Mouse (Mus musculus) ES-E14 (cell line): ENCODE data around the gene Rbm28. TPM values are rescaled to one million over a fixed set of nuclear protein-coding genes. Genes with fewer than 3 reads are reported as not detected.

Source experiments
- DNase-seq: peaks from one replicate; pipeline ENCODE4 v3.0.0-alpha.2; 2013; ENCODE audit warnings: low read depth, low spot score
- H3K27ac ChIP-seq: 2 replicates; pipeline ENCODE4 v1.5.1; 2012; ENCODE audit warnings: low read depth, mild to moderate bottlenecking, low read length, moderate library complexity, mixed read lengths; ENCODE audit not compliant: poor library complexity, insufficient read depth, severe bottlenecking
- H3K36me3 ChIP-seq: 2 replicates; pipeline ENCODE4 v1.6.1; 2012; ENCODE audit warnings: mild to moderate bottlenecking, low read length, moderate library complexity, mixed read lengths; ENCODE audit not compliant: control insufficient read depth, poor library complexity, insufficient read depth, severe bottlenecking
- H3K4me1 ChIP-seq, 2 experiments: fragments of 150-350 bp in 1 of 2; sonication (generic) in 1 of 2; 2 replicates each; pipeline ENCODE4 v1.6.1; 2012; ENCODE audit warnings: low read length in 2 of 2, mild to moderate bottlenecking in 1 of 2, mixed read lengths in 1 of 2; ENCODE audit not compliant: control insufficient read depth in 2 of 2, insufficient read depth in 2 of 2, poor library complexity in 1 of 2
- H3K4me3 ChIP-seq, 2 experiments: fragments of 150-350 bp in 1 of 2; sonication (generic) in 1 of 2; 2 replicates each; pipeline ENCODE4 v1.5.1; 2012; ENCODE audit warnings: low read length in 2 of 2, low read depth in 1 of 2, mild to moderate bottlenecking in 1 of 2, mixed read lengths in 1 of 2; ENCODE audit not compliant: insufficient read depth in 1 of 2, poor library complexity in 1 of 2, severe bottlenecking in 1 of 2
- H3K9ac ChIP-seq: 2 replicates; pipeline ENCODE4 v1.6.1; 2012; ENCODE audit warnings: low read depth, mild to moderate bottlenecking, low read length, mixed read lengths; ENCODE audit not compliant: poor library complexity, insufficient read depth, severe bottlenecking
- H3K9me3 ChIP-seq: fragments of 150-350 bp; sonication (generic); 2 replicates; pipeline ENCODE4 v1.6.1; 2012; ENCODE audit warnings: low read depth, mild to moderate bottlenecking, low read length; ENCODE audit not compliant: control insufficient read depth, insufficient read depth
- CHD2 ChIP-seq: IDR thresholded peaks from 2 replicates; pipeline ENCODE4 v1.6.1; 2014; ENCODE audit warnings: mild to moderate bottlenecking, low read depth, low read length, inconsistent platforms
- HCFC1 ChIP-seq: IDR thresholded peaks from 2 replicates; pipeline ENCODE4 v1.6.1; 2012; ENCODE audit warnings: low read length, inconsistent platforms, borderline replicate concordance; ENCODE audit not compliant: insufficient read depth
- MAFK ChIP-seq: IDR thresholded peaks from 2 replicates; pipeline ENCODE4 v1.6.1; 2014; ENCODE audit warnings: mild to moderate bottlenecking, low read depth, low read length, inconsistent platforms; ENCODE audit not compliant: insufficient read depth
- ZC3H11A ChIP-seq: IDR thresholded peaks from 2 replicates; pipeline ENCODE4 v1.6.1; 2012; ENCODE audit warnings: low read depth, mild to moderate bottlenecking, inconsistent platforms, low read length, borderline replicate concordance
- ZNF384 ChIP-seq: IDR thresholded peaks from 2 replicates; pipeline ENCODE4 v1.6.1; 2012; ENCODE audit warnings: low read depth, low read length, inconsistent platforms
- in situ Hi-C, 2 experiments: fragments of 600-800 bp; cut with MboI; formaldehyde crosslinking; loops; one replicate each; pipeline ENCODE4 v1.15.1; 2025; ENCODE audit warnings: low sequenced_read_pairs in 2 of 2, inconsistent platforms in 1 of 2; ENCODE audit not compliant: unreplicated experiment in 2 of 2
- total RNA-seq: library from RNA; depleted of rRNA; stranded (reverse); fragments of 300-350 nt; gene quantifications from 2 replicates; pipeline ENCODE4 v1.2.3, GENCODE M21; 2012

The Rbm28 gene
- total RNA-seq, 1 experiment, result 58.1 TPM

- Histone ChIP-seq H3K9ac (no peak overlapping the region), H3K9me3 (no peaks in the 10 kb centered on the region), H3K4me1 (no peaks in the 10 kb centered on the region), H3K27ac (no peak overlapping the region), H3K4me3 (no peak overlapping the region), H3K36me3 (peaks cover 35% of the 10 kb centered on the region)
- no peak for DNase-seq
- in situ Hi-C loops, result no loop called here
- TF ChIP-seq HCFC1 (no peak), ZNF384 (no peak), ZC3H11A (no peak), CHD2 (no peak), MAFK (no peak)
These were observed 14.8 kb downstream of the Rbm28 start for GRCm38 (mm10) chr6:29150001-29150400.

DNA sequence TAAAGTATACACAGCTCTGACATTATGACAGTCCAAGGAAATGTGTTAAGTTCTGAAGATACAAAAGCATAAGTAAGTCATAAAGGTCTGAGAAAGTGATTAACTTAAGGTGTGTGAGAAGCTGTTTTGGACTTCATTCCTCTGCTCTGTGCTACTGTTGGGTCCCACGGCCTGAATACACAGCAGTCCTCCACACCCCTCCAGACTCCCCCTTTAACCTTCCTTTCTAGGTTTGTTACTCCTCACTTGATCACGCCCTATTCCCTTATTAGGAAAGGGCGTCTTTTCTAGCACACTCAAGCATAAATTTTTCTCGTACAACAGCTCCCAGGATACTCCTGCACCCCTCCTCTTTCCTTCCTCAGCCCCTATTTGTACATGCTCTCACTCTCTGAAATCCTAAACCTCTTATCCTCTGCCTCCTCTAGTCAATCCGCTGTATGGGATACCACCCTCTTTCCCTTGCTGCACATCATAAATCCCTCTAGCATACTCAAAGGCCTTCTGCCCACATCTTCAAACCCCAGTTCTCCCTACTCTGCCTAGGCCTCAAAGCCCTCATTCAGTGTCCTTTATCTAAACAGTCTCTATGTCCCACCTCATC is 17.3 kb downstream of the Rbm28 start:
- in situ Hi-C loops, result no loop called here

GRCm38 (mm10) chr6:29146641-29147040 is 18.2 kb downstream of the Rbm28 start:
- in situ Hi-C loops, result no loop called here
- no peaks in the 10 kb centered on the region for H3K4me1 ChIP-seq
- H3K27ac ChIP-seq, result no peak overlapping the region
- no peak overlapping the region for H3K9ac ChIP-seq
- H3K36me3 ChIP-seq, result peaks cover 26% of the 10 kb centered on the region
- no peak overlapping the region for H3K4me3 ChIP-seq
- DNase-seq, result no peak
- H3K9me3 ChIP-seq, result no peaks in the 10 kb centered on the region
- TF ChIP-seq CHD2, result no peak
- TF ChIP-seq MAFK, result no peak
- no peak for TF ChIP-seq ZC3H11A
- no peak for TF ChIP-seq HCFC1
- TF ChIP-seq ZNF384, result no peak

More for the DNA sequence above, 17.3 kb downstream of the Rbm28 start:
- Histone ChIP-seq H3K9ac (no peak overlapping the region; the same call in 1 of the 2 replicates), H3K4me3 (no peak overlapping the region), H3K27ac (no peak overlapping the region), H3K36me3 (peaks cover 25% of the 10 kb centered on the region), H3K9me3 (no peaks in the 10 kb centered on the region), H3K4me1 (no peaks in the 10 kb centered on the region)
- DNase-seq, result no peak
- TF ChIP-seq HCFC1 (no peak), ZNF384 (no peak), ZC3H11A (no peak), CHD2 (no peak), MAFK (no peak)

DNA sequence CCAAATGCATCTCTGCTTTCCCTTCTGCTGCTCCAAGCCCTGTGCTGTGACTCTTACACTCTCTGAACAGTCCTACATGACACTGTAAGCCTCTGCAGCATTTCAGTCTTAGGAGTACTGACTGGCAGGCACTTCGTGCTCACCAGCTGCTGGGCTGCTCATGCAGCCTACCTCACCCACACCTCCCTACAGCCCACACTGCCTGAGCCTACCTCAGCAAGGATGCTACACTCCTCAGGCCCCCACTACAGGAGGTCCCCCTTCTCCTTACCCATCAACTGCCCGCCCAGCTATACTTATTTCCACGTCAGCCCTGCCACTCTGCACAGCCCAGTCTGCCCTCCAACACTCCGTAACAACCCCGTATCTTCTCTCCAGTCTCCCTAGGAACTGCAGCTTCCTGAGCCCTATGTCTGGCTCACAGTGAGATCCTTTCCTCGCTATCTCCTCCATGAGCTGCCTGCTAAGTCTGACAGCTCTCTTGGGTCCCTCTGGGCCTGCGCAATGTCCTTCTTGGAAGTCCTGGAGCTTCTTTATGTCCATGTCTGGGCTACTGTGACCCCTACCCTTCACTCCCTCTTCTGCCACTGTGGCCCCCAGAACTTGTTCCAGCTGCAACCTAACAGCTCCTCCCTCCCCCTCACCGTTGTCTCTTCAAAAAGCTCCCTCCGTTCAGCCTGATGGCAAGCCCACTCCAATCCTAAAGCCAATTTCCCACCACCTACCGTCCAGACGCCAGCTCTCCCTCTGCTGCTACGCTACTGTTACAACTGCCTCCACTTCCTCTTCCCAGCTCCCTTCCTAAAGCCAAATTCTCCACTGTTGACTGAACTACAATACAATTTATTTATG is 19.1 kb downstream of the Rbm28 start:
- Histone ChIP-seq H3K4me3 (no peak overlapping the region), H3K27ac (no peak overlapping the region), H3K36me3 (peaks cover 21% of the 10 kb centered on the region), H3K9ac (no peak overlapping the region; the same call in 1 of the 2 replicates), H3K9me3 (no peaks in the 10 kb centered on the region), H3K4me1 (no peaks in the 10 kb centered on the region)
- in situ Hi-C loops, result no loop called here
- DNase-seq, result no peak
- TF ChIP-seq MAFK (no peak), CHD2 (no peak), ZC3H11A (no peak), HCFC1 (no peak), ZNF384 (no peak)
